Mouse (Mus musculus) testis, adult 2 months (tissue): ENCODE measurements around the gene Mta1.

Experiments used
- CTCF ChIP-seq: fragments of 200-500 bp; IDR thresholded peaks from 2 replicates; pipeline ENCODE4 v1.5.1; 2012; ENCODE audit warnings: low read depth, mild to moderate bottlenecking, inconsistent platforms, low read length, moderate library complexity; ENCODE audit not compliant: control insufficient read depth, insufficient read depth, insufficient replicate concordance
- POLR2A ChIP-seq: fragments of 200-500 bp; IDR thresholded peaks from 2 replicates; pipeline ENCODE4 v1.6.1; 2012; ENCODE audit warnings: low read depth, mild to moderate bottlenecking, inconsistent platforms, low read length, moderate library complexity; ENCODE audit not compliant: control insufficient read depth

- no peak for TF ChIP-seq CTCF
- TF ChIP-seq POLR2A = no peak
Observed at GRCm38 (mm10) chr12:113114856-113115538, 16.9 kb downstream of the Mta1 start.
